Mouse (Mus musculus) small intestine, adult 2 months (tissue): ENCODE measurements around the gene Arap2.

Experiments used
- CTCF ChIP-seq: fragments of 200-500 bp; IDR thresholded peaks from 2 replicates; pipeline ENCODE4 v1.5.1; 2012; ENCODE audit warnings: low read depth, mild to moderate bottlenecking, control low read depth, inconsistent platforms, low read length, moderate library complexity, mixed read lengths; ENCODE audit not compliant: insufficient replicate concordance, insufficient read length; ENCODE audit errors: extremely low read depth
- POLR2A ChIP-seq: fragments of 200-500 bp; IDR thresholded peaks from 2 replicates; pipeline ENCODE4 v1.6.1; 2012; ENCODE audit warnings: low read depth, mild to moderate bottlenecking, control low read depth, inconsistent platforms, low read length, moderate library complexity

DNA sequence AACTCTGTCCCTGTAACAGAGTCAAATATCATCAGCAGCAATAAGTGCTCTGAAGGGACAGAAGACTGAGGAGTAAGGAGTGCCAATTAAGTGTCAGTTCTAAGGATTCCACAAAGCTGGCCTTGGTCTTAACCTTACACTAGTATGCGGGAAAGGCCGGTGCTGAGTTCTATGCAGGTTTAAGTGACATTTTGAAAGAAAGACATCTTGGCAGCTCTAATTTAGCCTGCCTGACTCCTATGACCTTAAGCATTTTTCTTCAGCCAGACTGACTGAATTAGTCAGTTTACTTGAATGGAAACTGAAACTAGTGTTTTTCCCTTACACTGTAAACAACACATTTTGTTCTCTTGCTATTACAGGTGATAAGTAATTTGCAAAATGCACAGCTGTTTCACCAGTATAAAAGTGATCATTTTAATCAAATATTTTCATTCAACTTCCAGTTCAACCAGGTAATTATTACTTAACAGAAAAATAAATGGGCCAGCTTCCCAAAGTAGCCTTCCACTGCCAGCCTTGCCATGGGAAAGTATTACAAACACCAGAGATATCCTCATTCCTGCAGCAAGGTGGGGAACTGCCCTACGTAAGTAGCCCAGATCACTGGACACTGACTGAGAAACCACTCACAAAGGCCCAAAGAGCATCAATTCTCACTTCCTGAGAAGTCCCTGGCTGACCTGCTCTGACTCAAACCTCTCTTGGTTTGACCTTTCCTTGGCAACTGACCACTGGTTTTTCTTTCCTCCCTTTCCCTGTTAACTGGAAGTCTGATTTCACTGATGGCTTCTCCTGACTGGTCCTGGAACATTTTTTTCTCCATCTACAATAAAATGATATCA is 42.5 kb downstream of the Arap2 start:
- TF ChIP-seq CTCF (no peak), POLR2A (no peak)
